Mouse (Mus musculus) c-Kit-negative CD71-positive TER-119-positive erythroid progenitor cells, embryonic 14.5 days (primary cell): ENCODE data around the gene Tpst1.

ENCODE experiments used
- DNase-seq: peaks from one replicate; pipeline ENCODE4 v3.0.0-alpha.2; 2013; ENCODE audit warnings: low read depth, low spot score

Tpst1 gene

DNA sequence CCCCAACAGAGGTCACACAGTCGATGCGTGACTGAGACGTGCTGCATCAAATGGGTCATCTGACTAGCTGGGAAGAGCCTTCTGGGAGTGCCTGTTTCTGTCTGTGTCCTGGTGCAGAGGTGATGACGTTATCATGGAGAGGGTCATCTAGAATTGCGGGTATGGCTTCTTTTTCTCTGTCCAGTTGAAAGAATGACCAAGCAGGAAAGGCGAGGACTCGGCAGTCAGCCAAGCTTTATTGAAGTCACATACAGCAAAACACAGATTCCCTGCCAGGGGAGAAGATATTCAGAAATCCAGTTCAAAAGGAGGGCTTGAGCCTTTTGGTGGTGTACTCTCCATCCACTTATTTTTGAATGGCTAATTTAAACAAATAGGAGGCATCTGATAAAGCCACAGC is 70.0 kb downstream of the Tpst1 start:
- DNase-seq: no peak

DNA sequence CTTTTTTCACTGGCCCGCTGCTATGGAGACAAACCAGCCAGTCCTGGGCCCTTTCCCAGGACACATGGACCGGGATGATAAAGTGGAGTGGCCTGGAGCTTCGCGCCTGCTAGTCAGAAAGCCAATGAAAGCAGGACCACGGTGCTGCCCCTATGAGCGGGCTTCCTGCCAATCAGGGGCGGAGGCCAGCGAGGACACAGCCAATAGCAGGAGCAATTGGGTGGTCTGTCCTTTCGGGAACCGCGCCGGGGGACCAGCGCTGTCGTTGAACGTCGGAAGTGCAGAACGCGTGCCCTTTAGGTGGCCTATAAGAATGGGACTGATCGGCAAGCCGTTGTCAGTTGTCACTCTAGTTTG is 70.8 kb downstream of the Tpst1 start:
- peak; percentile 72 for DNase-seq

GRCm38 (mm10) chr5:130144334-130145312 is 71.5 kb downstream of the Tpst1 start, which contains the start of gene Kctd7:
TSS of gene Kctd7 (plus strand) at chr5:130144861.
- peak; percentile 96 for DNase-seq

- DNase-seq: no peak
Measured at GRCm38 (mm10) chr5:130145961-130146360, 72.8 kb downstream of the Tpst1 start.

DNA sequence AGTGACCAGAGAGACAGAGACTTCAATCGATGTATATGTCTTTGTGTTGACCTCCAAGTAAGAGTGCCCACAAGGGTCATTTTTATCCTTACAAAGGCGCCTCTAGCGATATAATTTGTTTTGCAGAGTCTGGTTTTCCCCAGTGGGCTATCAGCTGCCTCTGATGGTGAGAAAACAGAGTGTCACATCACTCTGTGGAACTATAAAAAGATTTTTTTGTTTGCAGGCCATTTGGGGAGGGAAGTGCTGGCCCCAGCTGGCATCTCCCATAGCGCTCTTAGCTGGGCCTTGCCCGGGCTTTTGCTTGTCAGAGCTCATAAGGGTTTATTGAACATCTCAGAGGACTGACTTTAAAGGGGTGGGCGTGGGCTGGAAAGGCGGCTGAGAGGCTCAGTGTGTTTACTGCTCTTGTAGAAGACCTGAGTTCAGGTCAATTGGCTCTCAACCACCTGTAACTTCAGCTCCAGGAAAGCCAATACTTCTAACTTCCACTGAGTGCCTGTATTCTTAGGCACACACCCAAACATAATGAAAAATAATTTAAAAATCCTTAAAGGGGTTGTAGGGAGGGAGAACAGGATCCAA is 76.7 kb downstream of the Tpst1 start:
- no peak for DNase-seq

- no peak for DNase-seq
Measured at GRCm38 (mm10) chr5:130154286-130154685, 81.2 kb downstream of the Tpst1 start.

GRCm38 (mm10) chr5:130158545-130158944 is 85.4 kb downstream of the Tpst1 start:
- DNase-seq: no peak

- DNase-seq: no peak
Measured at GRCm38 (mm10) chr5:130159761-130160201, 86.7 kb downstream of the Tpst1 start.

DNA sequence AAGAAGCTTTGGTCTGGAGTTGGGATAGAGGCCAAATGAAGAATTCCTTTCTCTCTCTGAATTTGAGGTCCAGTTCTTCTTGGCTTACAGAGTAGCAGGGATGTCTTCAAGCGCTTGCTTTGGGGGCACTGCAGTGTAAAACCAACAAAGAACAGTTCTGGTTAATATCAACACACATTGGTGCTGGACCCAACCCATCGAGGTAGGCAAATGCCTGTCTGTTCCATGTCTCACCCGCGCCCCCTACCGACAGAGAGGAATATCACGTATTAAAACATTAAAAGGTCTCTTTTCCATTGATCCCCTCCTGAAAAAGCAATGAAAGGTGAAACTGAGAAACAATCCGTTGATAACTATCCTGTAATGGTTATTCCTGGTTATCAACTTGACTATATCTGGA is 90.5 kb downstream of the Tpst1 start:
- DNase-seq: peak; percentile 80

DNA sequence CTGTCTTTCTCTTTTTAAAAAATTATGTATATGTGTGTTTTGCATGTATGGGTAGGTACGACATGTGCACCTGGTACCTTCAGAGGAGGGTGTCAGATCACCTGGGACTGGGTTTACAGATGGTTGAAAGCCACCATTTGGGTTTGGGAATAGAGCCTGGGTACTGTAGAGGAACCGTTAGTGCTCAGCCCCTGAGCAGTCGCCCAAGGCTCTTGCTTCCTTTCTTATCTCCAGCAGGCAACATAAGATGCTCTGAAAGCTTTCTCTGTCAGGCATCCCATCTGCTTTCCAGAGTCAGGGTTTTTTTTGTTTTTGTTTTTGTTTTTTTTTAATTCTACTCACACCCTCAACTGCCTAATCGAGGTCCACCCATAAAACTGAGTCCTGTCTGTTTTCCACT is 92.1 kb downstream of the Tpst1 start:
- no peak for DNase-seq

DNA sequence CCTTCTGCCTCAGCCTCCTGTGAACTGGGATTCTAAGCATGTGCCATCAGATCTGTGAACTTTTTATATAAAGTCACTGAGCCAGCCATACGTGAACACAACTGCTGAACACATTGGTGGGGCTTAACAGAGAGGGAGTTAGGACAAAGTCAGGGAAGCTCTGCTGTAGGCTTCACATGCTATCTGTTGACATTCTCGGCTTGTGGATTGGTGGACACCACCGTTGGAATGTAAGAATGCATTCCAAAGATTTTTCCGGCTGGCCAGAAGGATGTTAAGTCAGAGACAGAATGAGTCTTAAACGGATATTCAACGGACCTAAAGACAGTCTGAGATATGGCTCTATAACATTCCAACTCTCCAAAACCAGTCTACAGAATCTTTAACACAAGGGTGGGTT is 96.0 kb downstream of the Tpst1 start:
- DNase-seq: no peak

- peak; percentile 78 for DNase-seq
Measured at GRCm38 (mm10) chr5:130170666-130171422, 97.7 kb downstream of the Tpst1 start.

DNA sequence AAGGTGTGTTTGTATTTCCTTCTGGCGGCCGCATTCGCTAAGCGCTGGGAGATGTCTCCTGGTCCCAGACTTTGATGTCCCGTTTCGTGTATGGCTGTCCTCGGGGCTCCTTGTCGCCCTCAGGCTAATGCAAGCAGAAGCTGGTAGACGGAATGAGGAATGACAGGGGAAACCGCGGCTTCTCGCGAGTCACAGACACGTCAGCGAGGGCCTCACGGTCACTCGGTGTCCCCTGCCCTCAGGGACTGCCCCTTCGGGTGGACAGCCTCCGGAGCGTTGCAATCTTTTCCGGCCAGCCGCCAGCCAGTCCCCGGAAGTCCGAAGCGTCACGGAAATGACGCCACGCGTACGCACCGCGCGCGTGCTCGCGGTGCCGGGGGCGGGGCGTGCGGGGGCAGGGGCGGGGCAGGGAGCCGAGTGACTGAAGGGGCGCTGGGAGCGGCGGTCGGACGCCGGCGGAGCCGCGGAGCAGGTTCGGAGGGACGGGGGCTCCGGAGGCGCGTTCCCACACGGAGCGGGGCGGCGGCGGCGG is 98.4 kb downstream of the Tpst1 start, which contains the start of gene Rabgef1:
Gene Rabgef1, plus strand, starts transcription at position 376 of the 532 bp plus-strand sequence.
- DNase-seq: peak; percentile 75

- DNase-seq: no peak
Measured at GRCm38 (mm10) chr5:130171956-130172601, 99.0 kb downstream of the Tpst1 start.

DNA sequence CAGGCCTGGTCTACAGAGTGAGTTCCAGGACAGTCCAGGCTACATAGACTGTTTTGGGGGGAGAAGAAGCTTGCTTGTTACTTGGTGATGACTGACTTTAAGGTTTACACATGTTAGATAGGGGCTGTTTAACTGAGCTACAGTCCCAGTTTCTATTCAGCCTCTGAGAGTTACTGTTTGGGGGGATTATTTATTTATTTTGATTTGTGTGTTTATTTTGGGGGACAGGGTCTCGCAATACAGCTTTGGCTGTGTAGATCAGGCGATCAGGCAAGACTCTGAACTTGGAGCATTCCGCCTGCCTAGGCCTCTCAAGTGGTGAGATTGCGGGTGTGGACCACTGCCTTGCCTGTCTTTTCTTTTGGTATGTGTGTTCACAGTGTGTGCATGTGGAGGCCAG is 99.9 kb downstream of the Tpst1 start:
- no peak for DNase-seq

DNA sequence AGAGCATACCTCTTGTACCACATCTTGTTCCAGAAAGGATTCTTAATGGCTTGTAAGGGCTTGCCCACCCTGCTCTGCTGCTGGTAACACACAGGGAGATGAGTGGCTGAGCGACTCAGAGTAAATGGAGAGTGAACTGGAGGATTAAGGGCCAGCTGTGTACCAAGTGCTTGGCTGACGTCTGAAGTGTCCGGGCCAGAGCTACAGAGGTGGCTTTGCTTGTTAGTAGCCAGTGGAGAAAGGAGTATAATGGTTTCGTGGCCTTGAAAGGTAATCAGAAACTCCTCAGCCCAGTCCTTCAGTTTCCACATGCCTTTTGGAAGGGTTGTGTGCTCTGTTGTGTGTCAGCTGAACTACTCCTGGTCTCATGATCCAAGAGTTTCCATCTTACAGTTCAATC is 104.7 kb downstream of the Tpst1 start:
- no peak for DNase-seq

DNA sequence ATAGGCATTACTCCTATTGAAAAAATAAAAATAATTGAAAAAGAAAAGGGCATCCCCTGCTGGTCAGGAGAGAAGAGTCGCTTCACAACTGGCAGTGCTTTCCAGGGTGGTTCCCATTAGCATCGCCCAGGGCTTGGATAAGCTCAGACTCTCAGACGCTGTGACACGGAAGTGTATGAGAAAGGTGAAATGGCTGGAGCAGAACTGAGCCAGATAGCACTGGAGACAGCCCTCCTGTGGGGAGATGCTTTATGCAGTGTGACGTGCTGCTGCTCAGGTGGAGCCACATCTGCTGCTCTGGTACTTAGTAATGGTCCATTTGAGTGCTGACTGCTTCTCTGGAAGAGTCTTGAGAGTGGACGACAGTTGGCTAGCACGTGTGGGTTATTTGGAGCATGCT is 107.2 kb downstream of the Tpst1 start:
- no peak for DNase-seq

GRCm38 (mm10) chr5:130181740-130182540 is 108.8 kb downstream of the Tpst1 start:
- no peak for DNase-seq

- DNase-seq: no peak
Measured at GRCm38 (mm10) chr5:130182541-130182821, 109.4 kb downstream of the Tpst1 start.

GRCm38 (mm10) chr5:130184193-130184856 is 111.2 kb downstream of the Tpst1 start:
- DNase-seq: no peak
